Mouse (Mus musculus): Measurements from ENCODE around the gene Trappc1.

DNA sequence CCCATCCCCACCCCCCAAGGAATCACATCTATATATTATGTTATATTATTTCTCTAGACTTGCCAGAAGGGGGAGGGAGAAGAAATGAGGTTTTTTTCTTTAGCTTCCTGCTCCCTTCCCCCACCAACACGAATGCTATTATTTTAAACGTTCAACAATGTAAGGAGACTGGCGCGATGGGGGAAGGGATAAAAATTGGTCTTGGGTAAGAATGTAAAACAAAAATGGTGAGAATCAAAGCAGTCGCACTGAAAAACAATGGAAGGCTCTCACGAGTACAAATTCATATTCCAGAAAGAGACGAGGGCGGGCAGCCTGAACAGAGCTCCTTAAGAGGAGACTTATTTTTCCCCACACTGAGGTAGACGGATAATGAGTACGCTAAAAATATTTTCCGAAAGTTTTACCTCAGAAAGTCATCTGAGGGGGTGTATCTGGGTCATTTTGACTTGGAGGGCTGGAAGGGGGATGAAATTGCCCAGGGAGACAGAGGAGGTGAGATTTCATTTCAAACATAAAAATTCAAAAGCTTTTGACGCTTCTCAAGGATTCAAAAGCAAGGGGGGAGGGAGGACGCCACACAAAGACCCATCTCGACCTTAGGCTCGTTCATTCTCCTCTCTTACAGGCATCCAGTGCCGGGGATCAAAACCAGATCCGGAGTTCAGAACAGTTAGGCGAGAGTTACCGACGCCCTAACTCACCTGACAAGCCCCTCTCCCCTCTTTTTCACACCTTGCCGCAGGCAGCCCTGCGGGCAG, 43.3 kb downstream of the Trappc1 start:
- TF ChIP-seq POLR2A (IDR thresholded peaks at IDR 0.05; ENCODE audit: borderline replicate concordance, extremely low read depth, low read depth, low read length) (no peak), CTCF (IDR thresholded peaks at IDR 0.05; ENCODE audit: insufficient read depth, low read length) (no peak)
